Mouse (Mus musculus): ENCODE measurements around the gene Tmem223. TPM values are rescaled to one million over a fixed set of nuclear protein-coding genes. Genes with fewer than 3 reads are reported as not detected.

Gene Tmem223
- polyA plus RNA-seq, 1 experiment: 59.4 TPM

DNA sequence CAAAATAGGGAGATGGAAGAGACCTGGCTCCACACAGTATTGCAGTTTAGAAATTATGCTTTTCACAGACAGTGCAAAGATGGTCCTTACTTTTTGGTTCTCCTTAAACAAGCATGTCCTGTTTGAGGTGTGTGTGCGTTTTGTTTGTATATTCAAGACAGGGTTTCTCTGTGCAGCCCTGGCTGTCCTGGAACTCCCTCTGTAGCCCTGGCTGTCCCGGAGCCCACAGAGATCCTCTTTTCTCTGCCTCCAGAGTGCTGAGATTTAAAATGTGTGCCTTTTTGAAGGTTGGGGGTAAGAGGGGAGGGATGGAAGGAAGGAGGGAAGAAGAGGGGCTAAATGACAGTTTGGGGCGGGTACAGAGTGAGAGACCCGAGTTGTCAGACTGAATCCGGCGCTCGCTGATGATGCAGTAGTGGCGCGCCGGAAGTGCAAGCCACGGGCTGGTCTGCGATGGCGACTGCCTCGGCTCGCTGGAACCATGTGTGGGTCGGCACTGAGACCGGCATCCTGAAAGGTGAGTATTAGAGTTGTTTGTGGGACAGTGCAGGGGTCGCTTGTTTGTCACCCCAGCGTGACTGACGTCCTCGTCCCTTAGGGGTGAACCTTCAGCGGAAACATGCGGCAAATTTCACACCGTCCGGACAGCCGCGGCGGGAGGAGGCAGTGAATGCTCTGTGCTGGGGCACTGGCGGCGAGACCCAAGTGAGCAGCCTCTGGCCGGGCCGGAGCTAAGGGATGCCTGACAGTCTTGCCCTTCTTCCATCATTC, 35.2 kb upstream of the Tmem223 start, which contains the start of gene Wdr74:
TSS of gene Wdr74 (plus strand) at position 439 of the 771 bp plus-strand sequence.
- peak within 1 kb of the TSS; percentile 92 for H3K4me2 ChIP-seq (ENCODE audit: low read depth)
- peak within 1 kb of the TSS; percentile 33 for H3ac ChIP-seq (ENCODE audit: control insufficient read depth, insufficient read length)
- no peaks in the 10 kb centered on the region for H3K27me3 ChIP-seq (ENCODE audit: control insufficient read depth, insufficient read depth, insufficient read length)
- TF ChIP-seq POLR2AphosphoS2 (IDR thresholded peaks at IDR 0.05; ENCODE audit: insufficient read length, low read depth) (peak; percentile 97), USF1 (IDR thresholded peaks at IDR 0.05; ENCODE audit: low read depth) (no peak), CEBPB (IDR thresholded peaks at IDR 0.05; ENCODE audit: insufficient read depth, poor library complexity, severe bottlenecking) (no peak), SRF (IDR thresholded peaks at IDR 0.05; ENCODE audit: control insufficient read depth, insufficient read length, low read depth) (peak; percentile 92), POLR2A (IDR thresholded peaks at IDR 0.05; ENCODE audit: insufficient read length, low read depth) (peak; percentile 98), REST (IDR thresholded peaks at IDR 0.05; ENCODE audit: insufficient read depth, insufficient read length) (peak; percentile 22), MYOD1 (IDR thresholded peaks at IDR 0.05; ENCODE audit: control insufficient read depth in 1 of 3, insufficient read length in 2 of 3, low read depth in 2 of 3) (no peak), MYOG (IDR thresholded peaks at IDR 0.05; ENCODE audit: control insufficient read depth in 1 of 3, insufficient read depth in 1 of 3, insufficient read length in 2 of 3, low read depth in 2 of 3) (no peak), TCF3 (IDR thresholded peaks at IDR 0.05; ENCODE audit: insufficient read length, low read depth) (no peak), MAX (IDR thresholded peaks at IDR 0.05; ENCODE audit: low read depth) (peak; percentile 50), E2F4 (IDR thresholded peaks at IDR 0.05; ENCODE audit: insufficient read depth) (no peak)
- H3K36me3 ChIP-seq (ENCODE audit: control insufficient read depth, insufficient read depth): peaks cover 22% of the 10 kb centered on the region
- H3K4me3 ChIP-seq: peak within 1 kb of the TSS; percentile 97
- H3K79me2 ChIP-seq (ENCODE audit: control insufficient read depth, insufficient read depth): peaks cover 21% of the 10 kb centered on the region

DNA sequence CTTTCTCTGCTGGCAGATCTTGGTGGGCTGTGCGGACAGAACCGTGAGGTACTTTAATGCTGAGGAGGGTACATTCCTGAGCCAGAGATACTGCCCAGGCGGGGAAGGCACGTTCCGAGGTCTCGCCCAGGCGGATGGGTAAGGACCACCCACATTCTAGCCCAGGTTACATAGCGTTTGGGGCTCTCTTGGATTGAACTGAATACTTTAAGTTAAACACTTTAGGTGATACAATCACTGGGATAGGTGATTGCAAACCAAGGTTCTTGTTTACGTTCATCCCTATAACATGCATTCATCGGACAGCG, 34.7 kb upstream of the Tmem223 start:
- TF ChIP-seq POLR2AphosphoS2 (IDR thresholded peaks at IDR 0.05; ENCODE audit: insufficient read length, low read depth) (no peak), POLR2A (IDR thresholded peaks at IDR 0.05; ENCODE audit: insufficient read length, low read depth) (no peak), TCF3 (IDR thresholded peaks at IDR 0.05; ENCODE audit: insufficient read length, low read depth) (no peak), USF1 (IDR thresholded peaks at IDR 0.05; ENCODE audit: low read depth) (no peak), MYOD1 (IDR thresholded peaks at IDR 0.05; ENCODE audit: control insufficient read depth in 1 of 3, insufficient read length in 2 of 3, low read depth in 2 of 3) (no peak), MYOG (IDR thresholded peaks at IDR 0.05; ENCODE audit: control insufficient read depth in 1 of 3, insufficient read depth in 1 of 3, insufficient read length in 2 of 3, low read depth in 2 of 3) (no peak), REST (IDR thresholded peaks at IDR 0.05; ENCODE audit: insufficient read depth, insufficient read length) (no peak), E2F4 (IDR thresholded peaks at IDR 0.05; ENCODE audit: insufficient read depth) (no peak), CEBPB (IDR thresholded peaks at IDR 0.05; ENCODE audit: insufficient read depth, poor library complexity, severe bottlenecking) (no peak), TCF12 (IDR thresholded peaks at IDR 0.05; ENCODE audit: insufficient read depth, poor library complexity, severe bottlenecking) (no peak), MAX (IDR thresholded peaks at IDR 0.05; ENCODE audit: low read depth) (no peak), SRF (IDR thresholded peaks at IDR 0.05; ENCODE audit: control insufficient read depth, insufficient read length, low read depth) (no peak)
- Histone ChIP-seq H3K27me3 (ENCODE audit: control insufficient read depth, insufficient read depth, insufficient read length) (no peaks in the 10 kb centered on the region), H3K4me3 (peak overlapping the region; percentile 97), H3K79me2 (ENCODE audit: control insufficient read depth, insufficient read depth) (peaks cover 21% of the 10 kb centered on the region), H3ac (ENCODE audit: control insufficient read depth, insufficient read length) (peak overlapping the region; percentile 33), H3K4me2 (ENCODE audit: low read depth) (peak overlapping the region; percentile 92), H3K36me3 (ENCODE audit: control insufficient read depth, insufficient read depth) (peaks cover 22% of the 10 kb centered on the region)

DNA sequence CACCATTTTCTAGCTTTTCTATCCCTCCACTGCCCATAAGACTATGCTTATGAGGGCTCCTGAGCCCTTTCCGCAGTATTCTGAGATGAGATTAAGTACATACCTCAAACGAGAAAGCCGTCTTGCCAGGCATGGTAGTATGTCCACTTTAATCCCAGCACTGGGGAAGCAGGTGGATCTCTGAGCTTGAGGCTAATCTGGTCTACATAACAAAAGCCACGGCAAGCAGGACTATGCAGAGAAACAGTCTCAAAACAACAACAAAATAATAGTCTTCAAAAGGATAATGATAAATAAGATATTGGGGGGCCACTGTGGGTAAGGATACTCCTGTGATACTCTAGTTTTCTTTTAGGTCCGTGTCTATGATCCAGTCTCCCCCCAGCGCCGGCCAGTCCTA, 31.9 kb upstream of the Tmem223 start:
- Histone ChIP-seq H3K27me3 (ENCODE audit: control insufficient read depth, insufficient read depth, insufficient read length) (no peaks in the 10 kb centered on the region), H3K36me3 (ENCODE audit: control insufficient read depth, insufficient read depth) (peaks cover 34% of the 10 kb centered on the region), H3K4me2 (ENCODE audit: low read depth) (no peak overlapping the region), H3K4me3 (no peak overlapping the region), H3K79me2 (ENCODE audit: control insufficient read depth, insufficient read depth) (peaks cover 44% of the 10 kb centered on the region), H3ac (ENCODE audit: control insufficient read depth, insufficient read length) (no peak overlapping the region)
- TF ChIP-seq REST (IDR thresholded peaks at IDR 0.05; ENCODE audit: insufficient read depth, insufficient read length) (no peak), CEBPB (IDR thresholded peaks at IDR 0.05; ENCODE audit: insufficient read depth, poor library complexity, severe bottlenecking) (no peak), TCF3 (IDR thresholded peaks at IDR 0.05; ENCODE audit: insufficient read length, low read depth) (no peak), POLR2A (IDR thresholded peaks at IDR 0.05; ENCODE audit: insufficient read length, low read depth) (no peak), USF1 (IDR thresholded peaks at IDR 0.05; ENCODE audit: low read depth) (no peak), SRF (IDR thresholded peaks at IDR 0.05; ENCODE audit: control insufficient read depth, insufficient read length, low read depth) (no peak), MYOD1 (IDR thresholded peaks at IDR 0.05; ENCODE audit: control insufficient read depth in 1 of 3, insufficient read length in 2 of 3, low read depth in 2 of 3) (no peak), MAX (IDR thresholded peaks at IDR 0.05; ENCODE audit: low read depth) (no peak), POLR2AphosphoS2 (IDR thresholded peaks at IDR 0.05; ENCODE audit: insufficient read length, low read depth) (no peak)

DNA sequence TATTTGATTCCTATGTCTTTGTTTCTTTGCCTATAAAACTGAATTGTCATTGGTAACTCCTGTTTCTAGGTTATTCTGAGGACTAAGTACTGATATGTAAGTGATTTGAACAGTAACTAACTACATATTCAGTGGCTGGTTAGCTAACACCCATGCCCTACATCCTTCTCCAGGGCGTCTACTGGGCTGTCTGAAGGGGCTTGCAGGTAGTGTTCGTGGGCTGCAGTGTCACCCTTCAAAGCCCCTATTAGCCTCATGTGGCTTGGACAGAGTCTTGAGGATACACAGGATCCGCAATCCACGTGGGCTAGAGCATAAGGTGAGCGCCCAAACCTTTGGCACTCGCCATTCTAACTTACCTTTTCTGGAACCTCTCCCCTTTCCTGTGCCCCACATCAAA, 31.1 kb upstream of the Tmem223 start:
- TF ChIP-seq REST (IDR thresholded peaks at IDR 0.05; ENCODE audit: insufficient read depth, insufficient read length): no peak
- TF ChIP-seq MYOG (IDR thresholded peaks at IDR 0.05; ENCODE audit: control insufficient read depth in 1 of 3, insufficient read depth in 1 of 3, insufficient read length in 2 of 3, low read depth in 2 of 3): no peak
- no peak for TF ChIP-seq USF1 (IDR thresholded peaks at IDR 0.05; ENCODE audit: low read depth)
- no peak for TF ChIP-seq TCF12 (IDR thresholded peaks at IDR 0.05; ENCODE audit: insufficient read depth, poor library complexity, severe bottlenecking)
- no peak for TF ChIP-seq SRF (IDR thresholded peaks at IDR 0.05; ENCODE audit: control insufficient read depth, insufficient read length, low read depth)
- TF ChIP-seq E2F4 (IDR thresholded peaks at IDR 0.05; ENCODE audit: insufficient read depth): no peak
- TF ChIP-seq CEBPB (IDR thresholded peaks at IDR 0.05; ENCODE audit: insufficient read depth, poor library complexity, severe bottlenecking): no peak
- no peak for TF ChIP-seq MAX (IDR thresholded peaks at IDR 0.05; ENCODE audit: low read depth)
- TF ChIP-seq TCF3 (IDR thresholded peaks at IDR 0.05; ENCODE audit: insufficient read length, low read depth): no peak
- H3ac ChIP-seq (ENCODE audit: control insufficient read depth, insufficient read length): no peak overlapping the region
- no peaks in the 10 kb centered on the region for H3K27me3 ChIP-seq (ENCODE audit: control insufficient read depth, insufficient read depth, insufficient read length)
- H3K4me2 ChIP-seq (ENCODE audit: low read depth): no peak overlapping the region
- peaks cover 41% of the 10 kb centered on the region for H3K36me3 ChIP-seq (ENCODE audit: control insufficient read depth, insufficient read depth)
- H3K79me2 ChIP-seq (ENCODE audit: control insufficient read depth, insufficient read depth): peaks cover 46% of the 10 kb centered on the region
- H3K4me3 ChIP-seq: no peak overlapping the region
